Mouse (Mus musculus): ENCODE results near the gene Crtc2.

DNA sequence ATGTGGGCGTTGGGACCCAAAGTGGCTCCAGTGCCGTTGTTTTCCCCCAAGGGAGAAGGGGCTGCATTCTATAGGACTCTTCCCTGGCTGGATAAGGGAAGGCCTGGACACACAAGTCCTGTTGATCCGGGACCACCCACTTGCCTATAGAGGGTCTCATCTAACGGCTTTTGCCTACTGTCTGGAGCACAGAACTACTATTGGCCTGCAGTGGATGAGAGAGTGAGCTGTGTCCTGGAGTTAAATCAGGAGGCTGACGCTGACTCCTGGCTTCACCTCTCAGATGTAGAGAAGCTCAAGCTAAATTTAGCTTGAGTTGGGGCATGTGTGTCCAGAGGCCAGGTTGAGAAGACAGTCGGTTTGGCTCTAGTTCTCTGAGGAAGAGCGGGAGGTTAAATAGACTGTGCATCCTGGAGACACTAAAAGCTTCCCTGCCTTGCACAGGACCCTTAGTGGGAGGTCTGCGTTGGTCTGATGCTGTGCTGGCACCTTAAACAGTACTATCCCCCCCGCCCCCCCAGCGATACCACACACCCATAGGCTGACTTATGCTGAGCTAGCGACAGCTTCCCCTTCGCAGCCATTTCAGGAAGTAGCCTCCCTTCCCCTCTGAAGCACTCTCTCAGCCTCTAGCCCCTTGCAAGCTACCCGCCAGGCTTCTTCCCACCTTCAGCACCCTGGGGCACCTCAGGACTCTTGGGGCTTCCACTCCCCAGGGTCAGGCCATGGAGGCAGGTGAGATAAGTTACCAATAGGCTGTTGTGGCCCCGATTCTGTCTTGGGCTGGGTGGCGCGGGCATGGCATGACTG is 12.2 kb downstream of the Crtc2 start:
- TF ChIP-seq CTCF (IDR thresholded peaks at IDR 0.05; ENCODE audit: low read depth) = no peak
- no peak for TF ChIP-seq EP300 (optimal IDR thresholded peaks at IDR 0.05)
